Mouse (Mus musculus) liver, embryonic 14.5 days (tissue): ENCODE measurements around the gene Exoc3l4. TPM values are rescaled to one million over a fixed set of nuclear protein-coding genes. Genes with fewer than 3 reads are reported as not detected.

Experiments used
- ATAC-seq: fragments of 200-750 bp; cut with Nextera tagmentation; 2 replicates; pipeline ENCODE4 v1.8.0; 2017; ENCODE audit warnings: moderate number of reproducible peaks, mild to moderate bottlenecking, moderate library complexity; ENCODE audit not compliant: insufficient read depth
- DNase-seq, 3 experiments: peaks; one replicate each; pipeline ENCODE4 v3.0.0-alpha.2; 2012 to 2013; ENCODE audit warnings: low read depth in 3 of 3, low spot score in 3 of 3
- H3K27ac ChIP-seq: fragments of 300-500 bp; sonication (generic); 2 replicates; pipeline ENCODE4 v1.5.1; 2014; ENCODE audit warnings: moderate library complexity, mild to moderate bottlenecking, control low read depth, inconsistent platforms
- H3K27me3 ChIP-seq: fragments of 300-500 bp; sonication (generic); 2 replicates; pipeline ENCODE4 v1.6.1; 2014; ENCODE audit warnings: mild to moderate bottlenecking, low read length, moderate library complexity; ENCODE audit not compliant: control insufficient read depth, insufficient read depth
- H3K36me3 ChIP-seq: fragments of 300-500 bp; sonication (generic); replicated peaks from 2 replicates; pipeline ENCODE4 v1.6.1; 2014; ENCODE audit warnings: low read depth; ENCODE audit not compliant: control insufficient read depth, insufficient read depth
- H3K4me1 ChIP-seq, 2 experiments: fragments of 200-500 bp in 1 of 2; fragments of 300-500 bp in 1 of 2; sonication (generic) in 1 of 2; replicated peaks; 2 replicates each; pipeline ENCODE4 v1.6.1; 2012 to 2014; ENCODE audit warnings: antibody characterized with exemption in 1 of 2, inconsistent platforms in 1 of 2, low read length in 1 of 2; ENCODE audit not compliant: control insufficient read depth in 2 of 2, insufficient read depth in 2 of 2
- H3K4me2 ChIP-seq: fragments of 300-500 bp; sonication (generic); 2 replicates; pipeline ENCODE4 v1.6.1; 2014; ENCODE audit warnings: low read depth, mild to moderate bottlenecking, control low read depth, moderate library complexity
- H3K4me3 ChIP-seq, 2 experiments: fragments of 200-500 bp in 1 of 2; fragments of 300-500 bp in 1 of 2; sonication (generic) in 1 of 2; 2 replicates each; pipeline ENCODE4 v1.5.1; 2012 to 2014; ENCODE audit warnings: low read depth in 2 of 2, low read length in 2 of 2, mild to moderate bottlenecking in 2 of 2, control low read depth in 1 of 2, inconsistent platforms in 1 of 2, moderate library complexity in 1 of 2; ENCODE audit not compliant: insufficient read depth in 1 of 2
- H3K9ac ChIP-seq: fragments of 300-500 bp; sonication (generic); replicated peaks from 2 replicates; pipeline ENCODE4 v1.6.1; 2014; ENCODE audit warnings: mild to moderate bottlenecking, control low read depth, moderate library complexity
- H3K9me3 ChIP-seq: fragments of 300-500 bp; sonication (generic); 2 replicates; pipeline ENCODE4 v1.6.1; 2016; ENCODE audit warnings: low read length, mixed read lengths; ENCODE audit not compliant: control insufficient read depth
- CTCF ChIP-seq: IDR thresholded peaks from 2 replicates; pipeline ENCODE4 v1.5.1; 2016; ENCODE audit warnings: antibody characterized with exemption, low read depth, control low read depth
- EP300 ChIP-seq: IDR thresholded peaks from 2 replicates; pipeline ENCODE4 v1.6.1; 2016; ENCODE audit warnings: antibody characterized with exemption, low read depth
- WGBS: fragments of 180-500 bp; shearing (Covaris S2); extraction: QIAGEN DNeasy Blood & Tissue Kit; methylation state at CpG from one replicate; pipeline ENCODE4 v1.1.7; 2014; ENCODE audit not compliant: insufficient replicate concordance; 5-methylcytosine and 5-hydroxymethylcytosine counted together
- polyA plus RNA-seq, 2 experiments: library from polyadenylated mRNA; depleted of rRNA in 1 of 2; stranded (reverse) in 1 of 2; unstranded in 1 of 2; fragments of >200 nt; fragmentation: Nextera tagmentation in 1 of 2; extraction: Ambion mirVana in 1 of 2; gene quantifications; 2 replicates each; pipeline versions ENCODE4 v1.2.1 to v1.2.3; 2012 to 2014

Gene Exoc3l4
- polyA plus RNA-seq, 2 experiments = 15.8 to 18.1 TPM

- Histone ChIP-seq H3K4me2 (peak overlapping the region; percentile 60), H3K36me3 (no peaks in the 10 kb centered on the region), H3K9ac (peak overlapping the region; percentile 38), H3K9me3 (no peaks in the 10 kb centered on the region), H3K27me3 (peaks cover 15% of the 10 kb centered on the region), H3K4me3 (peak overlapping the region in 1 of 2 experiments; percentile 7; a peak in 1 of 4 replicates), H3K27ac (peak overlapping the region; percentile 72), H3K4me1 (peaks cover 71 to 80% of the 10 kb centered on the region in 2 experiments)
- no peak for DNase-seq
- ATAC-seq = no peak
- WGBS = 46% methylated on average over 6 of the region's 7 CpGs
- no peak for TF ChIP-seq EP300
- TF ChIP-seq CTCF = no peak
Observed at GRCm38 (mm10) chr12:111434164-111434744, 17.4 kb downstream of the Exoc3l4 start.

DNA sequence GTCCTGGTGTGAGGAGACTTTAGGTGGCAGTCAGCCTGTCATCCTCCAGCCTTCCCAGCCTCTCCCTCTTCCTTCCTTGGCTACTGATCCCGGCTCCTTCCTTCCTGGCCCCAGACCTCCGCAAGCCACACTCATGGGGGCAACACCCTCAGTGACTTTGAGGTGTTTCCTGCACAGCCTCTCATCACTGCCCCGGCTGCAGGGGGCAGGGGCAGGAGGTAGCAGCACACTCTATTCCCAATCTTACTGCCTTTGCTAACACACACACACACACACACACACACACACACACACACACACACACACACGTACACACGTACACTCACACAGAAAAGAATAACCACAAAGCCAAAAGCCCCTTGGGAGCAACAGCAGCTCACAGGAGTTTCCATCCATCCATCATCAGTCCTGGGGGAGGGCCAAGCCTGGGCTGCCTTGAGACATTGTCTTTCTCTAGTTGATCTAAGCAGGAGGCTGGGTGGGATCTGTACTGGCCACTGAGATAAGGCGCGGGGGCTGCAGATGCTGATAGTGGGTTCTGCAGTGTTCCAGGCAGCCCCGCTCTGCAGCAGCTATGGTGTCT, 18.0 kb downstream of the Exoc3l4 start:
- Histone ChIP-seq H3K4me1 (peaks cover 73 to 83% of the 10 kb centered on the region in 2 experiments), H3K27me3 (peaks cover 9% of the 10 kb centered on the region), H3K4me3 (peak overlapping the region in 1 of 2 experiments; percentile 7; a peak in 2 of 4 replicates), H3K36me3 (no peaks in the 10 kb centered on the region), H3K9ac (peak overlapping the region; percentile 38), H3K27ac (peak overlapping the region; percentile 72), H3K4me2 (peak overlapping the region; percentile 60), H3K9me3 (no peaks in the 10 kb centered on the region)
- 11% methylated on average over 7 of the region's 8 CpGs for WGBS
- TF ChIP-seq CTCF = no peak
- TF ChIP-seq EP300 = peak; percentile 89
- peak; percentile 89 for ATAC-seq
- peak; percentile 65 to 77 (median 75) for DNase-seq

DNA sequence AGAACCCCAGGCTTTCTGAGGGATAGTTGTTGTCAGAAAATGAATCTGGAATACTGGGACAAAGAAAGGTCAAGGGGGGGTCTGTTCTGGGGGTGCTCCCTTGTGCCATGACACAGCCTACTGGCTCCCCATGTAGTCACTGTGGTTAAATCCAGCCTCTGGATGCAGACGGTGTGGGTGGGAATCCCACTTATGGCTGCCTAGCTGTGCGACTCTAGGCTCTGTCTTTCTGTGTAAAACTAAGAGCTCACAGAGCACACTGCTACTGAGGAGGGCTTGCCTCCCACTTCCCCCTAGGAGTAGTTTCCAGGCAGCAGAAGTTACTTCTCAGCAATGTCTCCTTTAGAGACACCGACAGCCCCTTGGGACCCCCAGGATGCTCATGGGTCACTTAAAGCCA, 19.4 kb downstream of the Exoc3l4 start:
- Histone ChIP-seq H3K27ac (peak overlapping the region; percentile 29), H3K4me3 (no peak overlapping the region), H3K4me1 (peaks cover 67 to 79% of the 10 kb centered on the region in 2 experiments), H3K36me3 (no peaks in the 10 kb centered on the region), H3K4me2 (no peak overlapping the region), H3K9me3 (no peaks in the 10 kb centered on the region), H3K27me3 (no peaks in the 10 kb centered on the region), H3K9ac (no peak overlapping the region)
- no peak for TF ChIP-seq CTCF
- no peak for TF ChIP-seq EP300
- ATAC-seq = no peak
- DNase-seq = no peak
- 79% methylated on average over 3 of the region's 3 CpGs for whole genome bisulfite sequencing

- Histone ChIP-seq H3K9me3 (no peaks in the 10 kb centered on the region), H3K9ac (no peak overlapping the region), H3K4me1 (peaks cover 69 to 82% of the 10 kb centered on the region in 2 experiments), H3K4me3 (no peak overlapping the region), H3K27ac (peak overlapping the region; percentile 52), H3K4me2 (peak overlapping the region; percentile 18; the same call in 1 of the 2 replicates), H3K27me3 (no peaks in the 10 kb centered on the region), H3K36me3 (no peaks in the 10 kb centered on the region)
- DNase-seq = no peak
- TF ChIP-seq CTCF (no peak), EP300 (no peak)
- ATAC-seq = no peak
- 67% methylated on average over 8 of the region's 8 CpGs for WGBS
Observed at GRCm38 (mm10) chr12:111436640-111437039, 19.8 kb downstream of the Exoc3l4 start.

GRCm38 (mm10) chr12:111437222-111437900, 20.5 kb downstream of the Exoc3l4 start:
- Histone ChIP-seq H3K9me3 (no peaks in the 10 kb centered on the region), H3K4me1 (peaks cover 74 to 86% of the 10 kb centered on the region in 2 experiments), H3K9ac (no peak overlapping the region), H3K27me3 (no peaks in the 10 kb centered on the region), H3K27ac (peak overlapping the region; percentile 43), H3K4me2 (no peak overlapping the region), H3K36me3 (no peaks in the 10 kb centered on the region), H3K4me3 (no peak overlapping the region)
- 34% methylated on average over 5 of the region's 5 CpGs for WGBS
- ATAC-seq (no peak), DNase-seq (no peak)
- TF ChIP-seq EP300 = no peak
- TF ChIP-seq CTCF = no peak
